Mouse (Mus musculus) midbrain, postnatal 0 days (tissue): ENCODE measurements around the gene Pgrmc1. TPM values are rescaled to one million over a fixed set of nuclear protein-coding genes. Genes with fewer than 3 reads are reported as not detected.
A peak's percentile ranks its signal among the peaks of the same experiment; 100 is the strongest.

Source experiments
- ATAC-seq: fragments of 200-750 bp; cut with Nextera tagmentation; 2 replicates; pipeline ENCODE4 v1.8.0; 2017; ENCODE audit warnings: moderate number of reproducible peaks, mild to moderate bottlenecking, moderate TSS enrichment, moderate library complexity; ENCODE audit not compliant: low FRiP score
- DNase-seq: peaks from one replicate; pipeline ENCODE4 v3.0.0-alpha.2; 2015; ENCODE audit warnings: low spot score
- H3K27ac ChIP-seq: fragments of 300-500 bp; sonication (generic); 2 replicates; pipeline ENCODE4 v1.5.1; 2014; ENCODE audit warnings: low read depth, mild to moderate bottlenecking, low read length, mixed read lengths
- H3K27me3 ChIP-seq: fragments of 300-500 bp; sonication (generic); 2 replicates; pipeline ENCODE4 v1.6.1; 2014; ENCODE audit warnings: low read length, control low read depth, mixed read lengths; ENCODE audit not compliant: insufficient read depth
- H3K36me3 ChIP-seq: fragments of 300-500 bp; sonication (generic); 2 replicates; pipeline ENCODE4 v1.6.1; 2014; ENCODE audit warnings: low read length, control low read depth, mixed read lengths; ENCODE audit not compliant: insufficient read depth
- H3K4me1 ChIP-seq: fragments of 300-500 bp; sonication (generic); 2 replicates; pipeline ENCODE4 v1.6.1; 2014; ENCODE audit warnings: mild to moderate bottlenecking, control low read depth, antibody characterized with exemption, low read length, mixed read lengths; ENCODE audit not compliant: insufficient read depth
- H3K4me2 ChIP-seq: fragments of 300-500 bp; sonication (generic); 2 replicates; pipeline ENCODE4 v1.6.1; 2014; ENCODE audit warnings: low read depth, mild to moderate bottlenecking, low read length, mixed read lengths; ENCODE audit not compliant: poor library complexity, severe bottlenecking
- H3K4me3 ChIP-seq: fragments of 300-500 bp; sonication (generic); 2 replicates; pipeline ENCODE4 v1.5.1; 2014; ENCODE audit warnings: low read depth, mild to moderate bottlenecking, low read length, moderate library complexity
- H3K9ac ChIP-seq: fragments of 300-500 bp; sonication (generic); replicated peaks from 2 replicates; pipeline ENCODE4 v1.6.1; 2014; ENCODE audit warnings: mild to moderate bottlenecking, low read length, moderate library complexity, mixed read lengths; ENCODE audit not compliant: poor library complexity, severe bottlenecking
- H3K9me3 ChIP-seq: fragments of 300-500 bp; sonication (generic); 2 replicates; pipeline ENCODE4 v1.6.1; 2016; ENCODE audit warnings: low read length, control low read depth
- CTCF ChIP-seq: IDR thresholded peaks from 2 replicates; pipeline ENCODE4 v1.5.1; 2016; ENCODE audit warnings: antibody characterized with exemption, mild to moderate bottlenecking
- WGBS: fragments of 180-500 bp; shearing (Covaris S2); extraction: QIAGEN DNeasy Blood & Tissue Kit; methylation state at CpG from one replicate; pipeline ENCODE4 v1.1.7; 2014; 5-methylcytosine and 5-hydroxymethylcytosine counted together
- polyA plus RNA-seq: library from polyadenylated mRNA; unstranded; fragments of >200 nt; fragmentation: Nextera tagmentation; extraction: Ambion mirVana; gene quantifications from 2 replicates; pipeline ENCODE4 v1.2.1, GENCODE M21; 2015
- total RNA-seq: library from RNA; depleted of rRNA; stranded (reverse); fragments of >200 nt; gene quantifications from 2 replicates; pipeline ENCODE4 v1.2.3, GENCODE M21; 2014

The Pgrmc1 gene
- total and polyA plus RNA-seq, 2 experiments from 2014 or later: 534 to 773 TPM

DNA sequence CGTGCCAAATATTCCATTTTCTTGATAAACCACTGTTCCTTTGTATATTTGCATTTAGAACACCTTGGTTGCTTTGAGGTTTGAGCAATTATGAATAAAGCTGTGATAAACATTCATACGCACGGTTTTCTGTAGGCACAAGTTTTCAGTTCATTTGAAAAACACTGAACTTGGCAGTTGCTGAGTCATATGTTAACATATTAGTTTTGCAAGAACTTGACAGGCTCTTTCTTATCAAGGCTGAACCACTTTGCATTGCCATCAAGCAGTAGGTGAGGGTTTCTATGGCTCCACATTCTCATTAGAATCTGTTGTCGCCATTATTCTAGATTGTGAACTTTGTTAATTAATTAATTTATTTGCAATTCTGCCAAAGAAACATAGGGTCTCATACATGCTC is 37.8 kb upstream of the Pgrmc1 start:
- 78% methylated on average over 4 of the region's 4 CpGs for WGBS
- DNase-seq: no peak
- Histone ChIP-seq H3K27ac (no peak overlapping the region), H3K9ac (no peak overlapping the region), H3K9me3 (no peaks in the 10 kb centered on the region), H3K4me2 (no peak overlapping the region), H3K4me3 (no peak overlapping the region), H3K36me3 (no peaks in the 10 kb centered on the region), H3K4me1 (no peaks in the 10 kb centered on the region), H3K27me3 (no peaks in the 10 kb centered on the region)
- no peak for ATAC-seq
- no peak for TF ChIP-seq CTCF

DNA sequence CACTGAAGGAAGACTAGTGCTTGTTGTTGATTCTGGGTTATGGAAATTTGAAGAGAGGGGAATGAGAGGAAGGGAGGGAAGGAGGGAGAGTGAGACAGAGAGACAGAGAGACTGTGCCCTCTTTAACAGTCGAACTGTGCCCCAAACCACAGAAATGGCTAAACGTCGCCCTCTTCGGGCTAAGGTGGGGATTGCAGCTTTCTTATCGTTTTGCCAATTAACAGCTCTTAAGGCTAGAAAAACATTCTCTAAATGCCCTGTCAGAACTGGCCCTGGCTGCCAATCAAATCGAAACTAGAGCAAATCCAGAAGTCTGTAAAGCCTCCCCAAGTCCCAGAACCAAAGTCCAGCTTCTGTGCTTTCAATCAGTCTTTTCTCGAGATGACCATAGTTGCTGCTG is 36.4 kb upstream of the Pgrmc1 start:
- H3K4me1 ChIP-seq: no peaks in the 10 kb centered on the region
- H3K36me3 ChIP-seq: no peaks in the 10 kb centered on the region
- no peaks in the 10 kb centered on the region for H3K9me3 ChIP-seq
- TF ChIP-seq CTCF: peak; percentile 77
- WGBS: 20% methylated on average over 7 of the region's 7 CpGs
- no peak overlapping the region for H3K9ac ChIP-seq
- H3K4me2 ChIP-seq: no peak overlapping the region
- no peak for ATAC-seq
- no peak overlapping the region for H3K27ac ChIP-seq
- no peak overlapping the region for H3K4me3 ChIP-seq
- no peaks in the 10 kb centered on the region for H3K27me3 ChIP-seq
- DNase-seq: peak; percentile 71

DNA sequence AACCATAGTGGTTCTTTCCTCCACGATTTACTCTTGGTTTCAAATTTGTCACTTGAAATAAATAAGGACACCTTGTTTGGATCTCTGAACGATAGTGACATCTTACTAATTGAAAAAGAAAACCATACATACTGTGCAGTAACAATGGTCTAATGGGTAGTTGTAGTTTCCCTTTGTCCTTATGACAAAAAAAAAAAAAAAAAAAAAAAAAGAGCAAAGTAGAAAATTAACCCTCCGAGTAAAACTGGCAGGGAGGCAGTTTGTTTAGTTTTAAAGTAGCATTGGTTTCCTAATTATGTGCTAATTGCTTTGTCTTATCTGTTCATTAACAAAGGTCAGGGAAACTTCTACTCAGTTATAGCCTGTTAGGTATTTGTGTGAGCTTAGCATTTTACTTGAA is 35.9 kb upstream of the Pgrmc1 start:
- DNase-seq (no peak), ATAC-seq (no peak)
- no peak overlapping the region for H3K9ac ChIP-seq
- H3K36me3 ChIP-seq: no peaks in the 10 kb centered on the region
- H3K4me2 ChIP-seq: no peak overlapping the region
- no peak for TF ChIP-seq CTCF
- H3K27ac ChIP-seq: no peak overlapping the region
- H3K9me3 ChIP-seq: no peaks in the 10 kb centered on the region
- no peaks in the 10 kb centered on the region for H3K4me1 ChIP-seq
- no peaks in the 10 kb centered on the region for H3K27me3 ChIP-seq
- no peak overlapping the region for H3K4me3 ChIP-seq
- 45% methylated on average over 3 of the region's 3 CpGs for WGBS

DNA sequence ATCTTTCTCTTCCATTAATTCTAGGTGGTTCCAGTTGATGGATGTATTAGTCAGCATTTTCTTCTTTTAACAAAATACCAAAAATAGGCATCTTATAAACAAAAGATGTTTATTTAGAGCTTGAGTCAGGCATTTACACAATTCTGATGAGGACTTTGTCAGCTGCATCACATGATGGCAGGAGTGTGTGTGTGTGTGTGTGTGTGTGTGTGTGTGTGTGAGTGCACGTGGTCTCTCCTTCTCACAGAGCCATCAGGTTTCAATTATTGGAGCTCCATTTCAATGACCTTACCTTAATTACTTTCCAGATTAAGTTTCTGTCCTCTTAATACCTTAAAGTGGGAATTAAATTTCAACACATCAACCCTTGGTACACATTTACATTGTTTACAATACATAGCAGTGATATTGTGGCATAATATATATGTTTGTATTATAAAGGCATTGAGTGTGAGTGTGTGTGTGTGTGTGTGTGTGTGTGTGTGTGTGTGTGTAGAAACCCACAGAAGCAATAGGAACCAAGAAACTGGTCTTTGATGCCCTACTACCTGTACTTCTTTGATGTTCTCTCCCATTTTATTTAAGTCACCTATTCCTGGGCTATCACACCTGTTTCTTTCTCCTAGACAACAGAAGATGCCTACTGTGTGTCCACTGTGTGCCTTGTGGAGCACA is 11.2 kb upstream of the Pgrmc1 start:
- no peaks in the 10 kb centered on the region for H3K9me3 ChIP-seq
- peak overlapping the region; percentile 76 for H3K27ac ChIP-seq
- DNase-seq (no peak), ATAC-seq (peak; percentile 55; the same call in 1 of the 2 replicates)
- H3K4me1 ChIP-seq: no peaks in the 10 kb centered on the region
- WGBS: 13% methylated on average over 1 of the region's 1 CpGs
- H3K4me2 ChIP-seq: no peak overlapping the region
- H3K27me3 ChIP-seq: no peaks in the 10 kb centered on the region
- no peak overlapping the region for H3K9ac ChIP-seq
- no peak for TF ChIP-seq CTCF
- no peak overlapping the region for H3K4me3 ChIP-seq
- H3K36me3 ChIP-seq: no peaks in the 10 kb centered on the region

DNA sequence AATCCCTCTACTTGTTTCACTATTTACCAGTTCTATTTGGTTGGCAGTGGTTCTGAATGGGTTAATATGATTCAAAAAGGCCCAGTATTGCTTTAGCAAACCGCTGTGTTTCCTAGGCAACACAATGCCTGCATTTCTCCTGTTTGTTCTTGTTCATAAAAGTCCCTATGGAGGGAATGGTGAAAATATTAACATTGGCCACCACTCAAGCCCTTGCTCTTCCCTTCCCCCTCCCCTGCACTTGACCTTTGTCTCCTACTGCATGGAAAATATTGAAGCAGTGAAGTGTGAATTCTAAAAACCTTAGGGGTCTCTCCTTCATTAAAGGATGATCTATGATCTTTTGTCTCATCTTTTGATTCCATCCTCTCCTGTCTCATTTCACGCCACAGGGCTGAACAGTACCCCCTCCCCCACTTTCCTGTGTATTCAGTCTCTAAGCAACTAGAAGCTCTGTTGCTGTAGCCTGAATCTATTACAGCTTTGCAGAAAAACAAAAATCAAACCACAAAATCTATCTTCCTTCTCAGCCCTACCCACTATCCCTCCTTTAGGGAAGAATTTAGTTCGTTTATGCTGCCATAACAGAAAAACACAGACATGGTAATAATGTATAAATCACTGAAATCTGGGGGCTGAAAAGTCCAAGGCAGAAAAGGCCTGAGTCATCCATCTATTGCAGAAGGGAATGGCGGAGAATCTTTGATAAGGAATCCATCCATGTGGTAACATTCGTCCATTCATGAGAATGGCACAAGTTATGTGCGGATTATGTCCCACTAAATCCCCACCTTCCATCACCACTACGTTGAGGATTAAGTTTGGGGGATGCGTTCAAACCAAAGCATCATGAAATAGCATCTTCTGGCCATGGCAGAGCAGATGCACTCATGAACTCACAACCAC is 10.4 kb upstream of the Pgrmc1 start:
- TF ChIP-seq CTCF: no peak
- H3K9me3 ChIP-seq: no peaks in the 10 kb centered on the region
- no peaks in the 10 kb centered on the region for H3K36me3 ChIP-seq
- H3K4me1 ChIP-seq: no peaks in the 10 kb centered on the region
- DNase-seq (peak; percentile 81), ATAC-seq (peak; percentile 91)
- H3K9ac ChIP-seq: no peak overlapping the region
- H3K27me3 ChIP-seq: no peaks in the 10 kb centered on the region
- no peak overlapping the region for H3K4me2 ChIP-seq
- peak overlapping the region; percentile 76 for H3K27ac ChIP-seq
- H3K4me3 ChIP-seq: no peak overlapping the region
- WGBS: 42% methylated on average over 8 of the region's 8 CpGs

DNA sequence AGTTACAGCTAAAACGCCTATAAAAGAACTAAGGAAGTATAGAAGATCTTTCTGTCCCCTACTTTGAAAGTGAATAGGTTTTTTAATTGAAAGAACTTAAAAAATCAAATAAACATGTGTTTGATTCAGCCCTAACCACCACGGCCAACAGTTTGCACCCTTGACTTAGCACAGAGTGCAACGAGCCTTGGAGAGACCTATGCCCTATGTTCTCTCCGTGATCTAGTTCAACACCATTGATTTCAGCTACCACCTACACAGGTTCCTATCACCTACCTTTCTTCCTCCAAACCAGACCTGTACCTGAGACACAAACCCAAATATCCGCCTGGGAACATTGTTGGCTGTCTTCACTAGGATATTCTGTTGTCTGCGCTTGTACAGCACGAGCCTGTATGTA is 7.7 kb upstream of the Pgrmc1 start:
- Histone ChIP-seq H3K27me3 (no peaks in the 10 kb centered on the region), H3K9me3 (no peaks in the 10 kb centered on the region), H3K9ac (no peak overlapping the region), H3K36me3 (no peaks in the 10 kb centered on the region), H3K4me2 (no peak overlapping the region), H3K27ac (no peak overlapping the region), H3K4me1 (no peaks in the 10 kb centered on the region), H3K4me3 (no peak overlapping the region)
- ATAC-seq: no peak
- WGBS: 87% methylated on average over 7 of the region's 7 CpGs
- no peak for DNase-seq
- TF ChIP-seq CTCF: no peak
